Mouse (Mus musculus) heart, adult 18-20 months (tissue): ENCODE measurements around the gene Ccdc151. TPM values are rescaled to one million over a fixed set of nuclear protein-coding genes. Genes with fewer than 3 reads are reported as not detected.

Experiments used
- DNase-seq, 2 experiments: peaks; one replicate each; pipeline ENCODE4 v3.0.0; 2021 to 2022; ENCODE audit warnings: mixed read lengths in 1 of 2
- total RNA-seq, 2 experiments: library from RNA; stranded (reverse); gene quantifications; 2 replicates each; pipeline ENCODE4 v1.2.3; 2021

Gene Ccdc151
- total RNA-seq, 2 experiments from 2014 or later = 0.31 TPM; not detected in 1

DNA sequence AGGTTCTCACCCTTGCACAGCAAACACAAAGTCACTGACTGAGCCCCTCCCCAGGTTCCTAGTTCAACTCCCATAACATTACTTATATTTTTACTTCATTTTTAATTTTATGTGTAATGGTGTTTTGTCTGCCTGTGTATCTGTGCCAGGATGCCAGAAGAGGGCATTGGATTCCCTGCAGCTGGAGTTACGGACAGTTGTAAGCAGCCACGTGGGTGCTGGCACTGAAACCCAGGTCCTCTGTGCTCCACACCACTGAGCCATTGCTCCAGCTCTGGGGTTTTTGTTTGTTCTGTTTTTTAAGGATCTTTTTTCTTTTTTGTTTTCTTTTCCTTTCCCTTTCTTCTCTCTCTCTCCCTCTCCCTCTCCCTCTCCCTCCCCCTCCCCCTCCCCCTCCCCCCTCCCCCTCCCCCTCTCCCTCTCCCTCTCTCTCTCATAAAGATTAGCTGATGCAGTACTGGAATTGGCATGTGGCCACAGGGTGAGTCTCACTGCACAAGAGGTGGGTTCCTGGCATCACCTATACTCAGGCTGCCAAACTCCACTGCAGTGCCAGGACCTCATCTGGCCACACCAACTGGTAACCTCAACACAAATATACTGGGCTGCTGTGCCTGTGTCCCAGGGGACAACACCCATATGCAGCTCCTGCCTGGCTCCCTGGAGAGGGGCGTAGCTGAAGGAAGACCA is 6.1 kb downstream of the Ccdc151 start:
- no peak for DNase-seq

DNA sequence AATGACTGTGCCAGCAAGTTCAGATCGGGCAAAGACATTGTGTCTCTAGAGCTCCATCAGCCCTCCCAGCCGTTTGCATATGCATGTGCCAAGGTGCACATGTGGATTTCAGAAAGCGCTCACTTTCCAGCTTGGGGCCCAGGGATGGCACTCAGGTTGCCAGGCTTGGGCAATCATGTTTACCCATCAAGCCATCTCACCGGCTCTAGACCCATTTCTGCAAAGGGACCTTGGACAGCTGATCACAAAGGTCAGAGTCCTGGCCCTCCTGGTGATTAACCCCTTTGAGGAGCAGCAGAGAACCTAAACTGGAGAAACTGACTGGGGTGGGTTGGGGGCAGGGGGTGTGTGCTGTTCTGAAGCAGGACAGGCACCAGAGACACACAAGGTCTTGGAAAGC is 10.2 kb downstream of the Ccdc151 start:
- no peak for DNase-seq

GRCm38 (mm10) chr9:21989230-21990110 is 13.0 kb downstream of the Ccdc151 start, which contains the start of gene Rgl3:
Rgl3 (minus strand) TSS chr9:21989446.
- DNase-seq = peak; percentile 76 to 80

DNA sequence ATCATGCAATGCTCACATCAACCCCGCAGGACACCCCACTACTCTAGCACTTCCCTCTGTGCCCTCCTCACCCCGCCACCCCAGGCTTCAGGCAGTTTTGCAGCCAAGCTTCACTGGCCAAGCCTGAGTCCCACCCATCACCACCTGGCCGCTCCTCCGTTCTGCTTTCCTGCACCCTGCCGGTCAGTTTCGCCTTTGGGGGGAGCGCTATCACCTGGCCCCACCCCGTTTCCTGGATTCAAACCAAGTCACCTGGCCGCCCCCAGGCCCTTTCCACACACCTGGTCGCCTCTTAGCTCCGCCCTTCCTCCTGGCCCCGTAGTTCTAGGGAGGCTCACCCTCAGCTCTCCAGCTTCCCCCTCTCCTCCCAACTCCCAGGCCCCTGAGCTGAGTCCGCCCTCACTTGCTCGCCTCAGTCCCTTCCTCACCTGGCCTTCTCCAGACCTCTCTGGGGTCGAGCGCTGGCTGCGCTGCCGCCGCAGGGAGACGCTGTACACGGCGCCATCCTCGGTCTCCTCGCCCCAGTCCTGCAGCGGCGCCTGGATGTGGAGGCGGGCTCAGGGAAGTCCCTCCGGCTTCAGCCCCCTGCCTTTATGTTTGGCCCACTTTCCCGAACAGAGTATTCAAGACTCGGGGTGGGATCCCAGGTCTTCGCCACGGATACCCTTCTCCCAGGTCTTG is 13.9 kb downstream of the Ccdc151 start:
- DNase-seq = peak in 1 of 2 experiments; percentile 12

- no peak for DNase-seq
Observed at GRCm38 (mm10) chr9:21987592-21988342, 14.7 kb downstream of the Ccdc151 start.

GRCm38 (mm10) chr9:21983911-21984310 is 18.5 kb downstream of the Ccdc151 start:
- no peak for DNase-seq

DNA sequence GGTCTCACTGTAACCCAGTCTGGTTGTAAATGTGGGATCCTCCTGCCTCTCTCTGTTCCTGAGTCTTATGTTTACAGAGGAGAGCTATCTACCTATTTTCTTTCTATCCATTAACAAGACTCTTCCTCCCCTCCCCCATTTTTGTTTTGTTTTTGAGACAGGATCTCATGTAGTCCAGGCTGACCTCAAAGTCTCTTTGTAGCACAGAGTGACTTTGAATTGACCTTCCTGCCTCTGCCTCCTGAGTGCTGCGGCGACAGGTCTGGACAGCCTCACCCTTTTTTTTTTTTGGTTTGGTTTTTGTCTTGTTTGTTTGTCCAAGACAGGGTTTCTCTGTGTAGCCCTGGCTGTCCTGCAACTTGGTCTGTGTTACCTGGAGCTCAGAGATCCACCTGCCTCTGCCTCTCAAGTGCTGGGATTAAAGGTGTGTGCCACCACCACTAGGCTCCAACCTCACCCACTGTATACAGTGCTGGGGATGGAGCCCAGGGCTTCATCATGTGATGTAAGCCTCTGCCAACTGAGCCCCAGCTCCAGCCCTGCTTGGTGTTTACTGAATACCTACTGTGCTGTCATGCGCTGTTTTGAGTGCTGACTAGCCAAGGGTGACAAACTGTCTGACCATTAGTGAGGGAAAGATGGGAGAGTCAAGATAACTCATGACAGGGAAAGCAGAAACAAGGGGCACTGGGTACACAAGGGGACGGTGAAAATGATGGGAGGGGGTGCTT is 23.9 kb downstream of the Ccdc151 start:
- no peak for DNase-seq

GRCm38 (mm10) chr9:21977972-21978371 is 24.5 kb downstream of the Ccdc151 start:
- DNase-seq = peak in 1 of 2 experiments; percentile 66

- DNase-seq = no peak
Observed at GRCm38 (mm10) chr9:21977331-21977730, 25.1 kb downstream of the Ccdc151 start.

GRCm38 (mm10) chr9:21976626-21977175 is 25.7 kb downstream of the Ccdc151 start:
- DNase-seq = no peak

GRCm38 (mm10) chr9:21969304-21969703 is 33.1 kb downstream of the Ccdc151 start:
- DNase-seq = no peak

DNA sequence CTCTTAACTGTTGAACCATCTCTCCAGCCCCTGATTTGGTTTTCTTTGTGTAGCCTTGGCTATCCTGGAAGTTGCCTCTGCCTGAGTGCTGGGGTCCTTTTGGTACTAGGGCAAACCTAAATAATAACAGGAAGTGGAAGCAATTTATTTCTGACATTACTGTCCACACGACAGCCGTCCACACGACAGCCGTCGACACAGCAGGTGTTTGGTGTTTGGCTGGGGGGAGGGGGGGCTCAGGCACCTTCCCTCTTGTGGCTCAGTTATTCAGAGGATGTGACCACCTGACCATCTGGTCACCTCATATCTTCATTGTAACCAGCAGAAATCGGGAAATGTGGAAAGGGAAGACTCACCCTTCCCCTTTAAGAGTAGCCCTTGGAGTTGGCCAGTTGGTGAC is 33.6 kb downstream of the Ccdc151 start:
- no peak for DNase-seq

GRCm38 (mm10) chr9:21963417-21963816 is 39.0 kb downstream of the Ccdc151 start, which contains the start of gene Epor:
Epor (minus strand) TSS chr9:21963506.
- DNase-seq = peak; percentile 73 to 88

GRCm38 (mm10) chr9:21962416-21963059 is 39.9 kb downstream of the Ccdc151 start:
- peak; percentile 68 to 75 for DNase-seq

GRCm38 (mm10) chr9:21962010-21962409 is 40.4 kb downstream of the Ccdc151 start:
- no peak for DNase-seq

GRCm38 (mm10) chr9:21961366-21961980 is 41.0 kb downstream of the Ccdc151 start:
- DNase-seq = no peak

DNA sequence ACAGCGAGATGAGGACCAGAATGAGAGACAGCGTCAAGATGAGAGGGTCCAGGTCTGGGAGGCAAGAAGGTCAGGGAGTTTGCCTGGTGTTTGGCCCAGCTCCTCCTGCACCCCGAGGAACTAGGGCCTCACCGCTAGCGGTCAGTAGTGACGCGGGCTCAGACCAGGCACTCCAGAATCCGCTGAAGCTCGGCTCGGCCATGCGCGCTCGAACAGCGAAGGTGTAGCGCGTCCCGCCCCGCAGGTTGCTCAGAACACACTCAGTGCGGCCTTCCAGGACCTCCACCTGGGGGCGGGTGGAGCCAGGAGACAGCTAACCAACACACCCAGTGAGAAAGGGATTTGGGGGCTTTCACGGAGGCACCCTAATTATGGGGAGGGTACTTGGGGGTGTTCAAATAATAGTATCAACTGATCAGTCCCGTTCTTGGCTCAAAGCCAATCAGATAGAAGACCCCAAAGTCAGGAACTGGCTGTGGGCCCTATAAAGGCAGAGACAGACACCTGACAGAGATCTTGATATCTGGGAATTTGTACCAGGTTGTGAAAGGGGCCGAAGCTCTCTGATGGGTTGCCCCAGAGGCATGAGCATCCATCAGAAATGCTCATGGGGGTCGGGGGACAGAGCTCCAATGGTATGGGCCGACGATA is 41.8 kb downstream of the Ccdc151 start:
- no peak for DNase-seq

DNA sequence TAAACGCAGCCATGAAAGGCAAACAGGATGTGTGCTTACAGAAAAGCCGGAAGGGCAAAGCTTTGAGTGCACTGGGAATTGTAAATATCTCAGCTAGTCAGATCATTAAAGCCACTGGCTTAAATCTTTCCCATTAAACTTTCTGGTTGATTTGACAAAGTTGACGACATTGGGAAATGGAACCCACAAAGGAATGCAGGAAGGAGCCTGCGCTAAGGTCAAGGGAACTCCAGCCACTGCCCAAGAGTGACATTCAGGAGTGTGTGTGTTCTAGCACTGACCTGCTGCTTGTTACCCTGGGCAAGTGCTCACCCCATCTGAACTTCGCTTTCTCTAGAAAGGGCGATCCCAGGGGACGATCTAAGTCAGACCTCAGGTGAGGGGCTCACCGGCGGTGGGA is 42.3 kb downstream of the Ccdc151 start:
- DNase-seq = no peak

DNA sequence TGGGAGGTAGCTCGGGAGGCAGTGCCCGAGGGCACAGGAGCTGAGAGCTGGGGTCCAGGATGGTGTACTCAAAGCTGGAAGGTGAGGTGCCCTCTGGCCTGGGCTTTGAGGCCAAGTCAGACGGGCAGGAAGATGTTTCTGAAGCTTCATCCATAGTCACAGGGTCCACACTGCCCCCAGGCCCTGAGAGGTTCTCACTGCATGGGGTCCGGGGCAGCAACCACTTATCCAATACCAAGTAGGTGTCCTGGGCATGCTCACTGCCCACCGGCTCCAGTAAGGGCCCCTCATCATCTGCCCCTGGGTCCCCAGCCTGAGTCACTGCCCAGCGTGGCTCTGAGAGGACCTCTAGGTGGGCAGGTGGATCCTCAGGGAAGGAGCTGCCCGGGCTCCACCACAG is 43.2 kb downstream of the Ccdc151 start:
- no peak for DNase-seq
